Mouse (Mus musculus): ENCODE measurements around the gene Xrcc1. TPM values are rescaled to one million over a fixed set of nuclear protein-coding genes. Genes with fewer than 3 reads are reported as not detected.

The Xrcc1 gene
- polyA plus RNA-seq, 1 experiment from 2014 or later: 105 TPM

- Histone ChIP-seq H3K36me3 (replicated peaks) (peaks cover 23% of the 10 kb centered on the region), H3K4me1 (peaks cover 41% of the 10 kb centered on the region), H3K27me3 (peaks cover 23% of the 10 kb centered on the region), H3K4me2 (peak within 1 kb of the TSS; percentile 91), H3K4me3 (replicated peaks) (peak within 1 kb of the TSS; percentile 67), H3K9ac (peak within 1 kb of the TSS; percentile 88), H3K27ac (peak within 1 kb of the TSS; percentile 89), H3K9me3 (no peaks in the 10 kb centered on the region)
- ATAC-seq (ENCODE audit: low FRiP score): peak; percentile 95
- WGBS: 1% methylated on average over 44 of the region's 44 CpGs
Measured at GRCm38 (mm10) chr7:24530062-24530931, 15.8 kb upstream of the Xrcc1 start, which contains the start of gene Irgq. Gene Irgq (plus strand): TSS chr7:24530689.

GRCm38 (mm10) chr7:24531211-24531971, 14.7 kb upstream of the Xrcc1 start:
- Histone ChIP-seq H3K9ac (peak overlapping the region; percentile 88), H3K4me1 (peaks cover 41% of the 10 kb centered on the region), H3K4me3 (replicated peaks) (peak overlapping the region; percentile 67), H3K9me3 (no peaks in the 10 kb centered on the region), H3K27me3 (peaks cover 23% of the 10 kb centered on the region), H3K27ac (peak overlapping the region; percentile 89), H3K4me2 (peak overlapping the region; percentile 91), H3K36me3 (replicated peaks) (peaks cover 34% of the 10 kb centered on the region)
- ATAC-seq (ENCODE audit: low FRiP score): peak; percentile 67
- under 1% methylated on average over 43 of the region's 43 CpGs for WGBS

GRCm38 (mm10) chr7:24533031-24533571, 13.0 kb upstream of the Xrcc1 start:
- Histone ChIP-seq H3K27me3 (peaks cover 23% of the 10 kb centered on the region), H3K4me3 (replicated peaks) (no peak overlapping the region), H3K4me1 (peaks cover 42% of the 10 kb centered on the region), H3K9me3 (no peaks in the 10 kb centered on the region), H3K27ac (no peak overlapping the region), H3K4me2 (peak overlapping the region; percentile 36; the same call in 1 of the 2 replicates), H3K36me3 (replicated peaks) (peaks cover 35% of the 10 kb centered on the region), H3K9ac (peak overlapping the region; percentile 17; the same call in 1 of the 2 replicates)
- no peak for ATAC-seq (ENCODE audit: low FRiP score)
- WGBS: 55% methylated on average over 28 of the region's 28 CpGs

DNA sequence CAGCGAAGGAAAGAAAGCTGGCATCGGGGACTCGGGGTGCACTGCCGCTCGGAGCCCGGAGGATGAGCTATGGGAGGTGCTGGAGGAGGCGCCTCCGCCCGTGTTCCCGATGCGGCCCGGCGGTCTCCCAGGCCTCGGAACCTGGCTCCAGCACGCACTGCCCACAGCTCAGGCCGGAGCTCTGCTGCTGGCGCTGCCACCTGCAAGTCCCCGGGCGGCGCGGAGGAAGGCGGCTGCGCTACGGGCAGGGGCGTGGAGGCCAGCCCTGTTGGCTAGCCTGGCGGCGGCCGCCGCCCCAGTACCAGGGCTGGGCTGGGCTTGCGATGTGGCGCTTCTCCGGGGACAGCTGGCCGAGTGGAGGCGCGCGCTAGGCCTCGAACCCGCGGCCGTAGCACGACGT, 12.3 kb upstream of the Xrcc1 start:
- Histone ChIP-seq H3K4me2 (peak overlapping the region; percentile 36), H3K27me3 (peaks cover 23% of the 10 kb centered on the region), H3K9me3 (peaks cover under 1% of the 10 kb centered on the region; the same call in 1 of the 2 replicates), H3K4me1 (peaks cover 45% of the 10 kb centered on the region), H3K9ac (0 out of 2 replicates have a peak overlapping the region, but pooled peaks have one; percentile 12), H3K4me3 (replicated peaks) (peak overlapping the region; percentile 18; the same call in 1 of the 2 replicates), H3K36me3 (replicated peaks) (peaks cover 35% of the 10 kb centered on the region), H3K27ac (no peak overlapping the region)
- WGBS: 15% methylated on average over 40 of the region's 42 CpGs
- ATAC-seq (ENCODE audit: low FRiP score): no peak

DNA sequence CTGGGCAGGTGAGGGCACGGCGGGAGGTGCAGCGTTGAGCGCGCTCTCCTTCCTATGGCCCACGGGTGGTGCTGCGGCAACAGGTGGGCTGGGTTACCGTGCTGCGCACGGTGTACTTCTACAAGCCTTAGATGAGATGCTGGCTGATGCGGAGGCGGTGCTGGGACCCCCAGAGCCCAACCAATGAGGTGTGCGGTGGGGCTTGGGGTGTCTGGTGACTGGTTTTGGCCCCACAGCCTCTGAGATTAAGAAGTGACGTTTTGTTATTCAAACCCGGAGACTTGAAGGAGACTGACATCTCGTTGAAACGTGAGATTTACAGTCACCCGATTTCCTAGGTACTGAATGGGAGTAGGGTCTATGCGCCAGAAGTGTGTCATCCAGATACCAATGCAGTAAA, 11.8 kb upstream of the Xrcc1 start:
- H3K9me3 ChIP-seq: peaks cover 3% of the 10 kb centered on the region; the same call in 1 of the 2 replicates
- ATAC-seq (ENCODE audit: low FRiP score): no peak
- 0 out of 2 replicates have a peak overlapping the region, but pooled peaks have one; percentile 12 for H3K9ac ChIP-seq
- peaks cover 43% of the 10 kb centered on the region for H3K4me1 ChIP-seq
- H3K27me3 ChIP-seq: peaks cover 23% of the 10 kb centered on the region
- peaks cover 35% of the 10 kb centered on the region for H3K36me3 ChIP-seq (replicated peaks)
- WGBS: 23% methylated on average over 18 of the region's 19 CpGs
- H3K4me3 ChIP-seq (replicated peaks): peak overlapping the region; percentile 18; the same call in 1 of the 2 replicates
- peak overlapping the region; percentile 36 for H3K4me2 ChIP-seq
- H3K27ac ChIP-seq: no peak overlapping the region

GRCm38 (mm10) chr7:24537081-24537480, 9.0 kb upstream of the Xrcc1 start:
- ATAC-seq (ENCODE audit: low FRiP score): no peak
- Histone ChIP-seq H3K4me2 (no peak overlapping the region), H3K9me3 (peaks cover 3% of the 10 kb centered on the region; the same call in 1 of the 2 replicates), H3K27ac (no peak overlapping the region), H3K4me1 (peaks cover 24% of the 10 kb centered on the region), H3K4me3 (replicated peaks) (no peak overlapping the region), H3K9ac (no peak overlapping the region), H3K36me3 (replicated peaks) (peaks cover 35% of the 10 kb centered on the region), H3K27me3 (peaks cover 23% of the 10 kb centered on the region)
- 83% methylated on average over 4 of the region's 4 CpGs for WGBS

DNA sequence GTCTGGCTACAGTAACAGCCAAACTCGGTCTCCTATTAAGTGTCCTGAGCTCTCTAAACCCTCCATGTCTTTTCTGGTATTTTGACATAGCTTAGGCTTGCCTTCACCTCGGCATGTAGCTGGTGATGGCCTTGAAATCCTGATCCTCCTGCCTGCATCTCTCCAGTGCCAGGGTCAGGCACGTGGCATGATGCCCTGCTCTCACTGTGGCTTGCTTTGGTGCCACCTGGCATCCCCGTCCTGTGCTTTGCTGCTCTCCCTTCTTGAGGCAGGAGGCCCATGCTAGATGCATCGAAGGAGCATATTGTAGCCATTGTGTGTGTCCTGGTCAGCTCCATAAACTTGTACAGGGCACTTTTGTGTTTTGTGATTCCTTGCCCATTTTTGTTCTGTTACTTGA, 8.5 kb upstream of the Xrcc1 start:
- no peak overlapping the region for H3K9ac ChIP-seq
- WGBS: 85% methylated on average over 5 of the region's 5 CpGs
- ATAC-seq (ENCODE audit: low FRiP score): no peak

DNA sequence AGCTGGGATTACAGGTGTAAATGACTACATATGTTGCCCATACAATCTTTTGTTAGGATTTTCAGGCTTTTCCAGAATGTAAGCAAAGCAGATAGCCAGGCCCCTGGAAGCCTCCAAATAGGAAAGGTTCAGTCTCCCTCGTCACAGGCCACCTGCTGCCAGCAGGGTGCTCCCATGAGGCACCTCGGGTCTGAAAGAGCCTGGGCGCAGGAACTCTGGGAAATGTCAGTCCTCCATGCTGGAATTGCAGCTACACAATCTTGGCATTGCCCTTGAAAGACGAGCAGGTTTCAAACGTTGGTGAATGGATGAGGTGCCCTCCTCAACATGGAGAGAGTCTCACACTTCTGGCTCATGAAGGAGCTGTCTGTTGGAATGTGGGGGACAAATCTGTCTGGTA, 7.9 kb upstream of the Xrcc1 start:
- Histone ChIP-seq H3K4me1 (peaks cover 17% of the 10 kb centered on the region), H3K27ac (no peak overlapping the region), H3K9ac (no peak overlapping the region), H3K27me3 (peaks cover 15% of the 10 kb centered on the region), H3K4me3 (replicated peaks) (no peak overlapping the region), H3K9me3 (peaks cover 3% of the 10 kb centered on the region; the same call in 1 of the 2 replicates), H3K4me2 (no peak overlapping the region), H3K36me3 (replicated peaks) (peaks cover 34% of the 10 kb centered on the region)
- WGBS: 46% methylated on average over 5 of the region's 5 CpGs
- no peak for ATAC-seq (ENCODE audit: low FRiP score)

More for the DNA sequence above, 8.5 kb upstream of the Xrcc1 start:
- H3K27ac ChIP-seq: no peak overlapping the region
- no peak overlapping the region for H3K4me3 ChIP-seq (replicated peaks)
- H3K4me1 ChIP-seq: peaks cover 19% of the 10 kb centered on the region
- H3K27me3 ChIP-seq: peaks cover 19% of the 10 kb centered on the region
- H3K36me3 ChIP-seq (replicated peaks): peaks cover 35% of the 10 kb centered on the region
- H3K9me3 ChIP-seq: peaks cover 3% of the 10 kb centered on the region; the same call in 1 of the 2 replicates
- H3K4me2 ChIP-seq: no peak overlapping the region

DNA sequence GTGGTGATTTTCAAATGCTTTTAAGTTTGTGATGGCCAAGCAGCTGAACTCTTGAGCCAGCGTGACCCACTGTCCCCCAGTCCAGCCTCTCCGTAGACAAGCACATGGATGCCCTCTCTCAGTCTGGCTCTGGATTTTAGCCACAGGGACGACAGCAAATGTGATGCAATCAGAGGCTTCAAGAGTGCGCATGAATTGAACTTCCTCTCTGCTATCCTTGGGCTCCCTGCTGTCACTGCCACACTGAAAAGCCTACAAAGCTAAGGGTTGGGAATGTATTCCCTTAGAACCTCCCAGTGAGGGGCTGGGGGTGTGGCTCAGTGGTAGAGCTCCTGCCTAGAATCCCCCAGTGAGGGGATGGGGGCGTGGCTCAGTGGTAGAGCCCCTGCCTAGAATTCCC, 7.4 kb upstream of the Xrcc1 start:
- WGBS: 76% methylated on average over 5 of the region's 5 CpGs
- Histone ChIP-seq H3K9me3 (peaks cover 3% of the 10 kb centered on the region; the same call in 1 of the 2 replicates), H3K36me3 (replicated peaks) (peaks cover 28% of the 10 kb centered on the region), H3K4me2 (no peak overlapping the region), H3K4me1 (peaks cover 11% of the 10 kb centered on the region), H3K9ac (no peak overlapping the region), H3K4me3 (replicated peaks) (no peak overlapping the region), H3K27ac (no peak overlapping the region), H3K27me3 (peaks cover 10% of the 10 kb centered on the region)
- no peak for ATAC-seq (ENCODE audit: low FRiP score)

DNA sequence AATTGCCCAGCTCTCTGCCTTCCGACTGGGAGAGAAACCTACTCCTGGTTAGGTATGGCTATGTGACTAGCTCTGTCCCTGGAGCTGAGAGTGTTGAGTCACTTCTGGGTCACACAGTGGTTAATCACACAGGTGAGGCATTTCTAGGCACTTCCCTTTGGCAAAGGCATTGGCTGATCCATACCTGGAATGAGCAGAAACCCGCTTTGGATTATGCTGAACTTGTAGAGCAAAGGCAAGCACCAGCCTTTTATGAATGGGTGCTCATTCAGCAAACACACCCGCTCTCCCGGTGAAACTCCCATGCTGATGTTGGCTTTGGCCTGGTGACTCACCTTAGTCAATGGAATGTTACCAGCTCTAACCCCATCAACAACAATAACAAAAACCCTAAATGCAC, 6.4 kb upstream of the Xrcc1 start:
- H3K27me3 ChIP-seq: 0 out of 2 replicates have a peak, but pooled peaks cover under 1% of the 10 kb centered on the region
- no peak overlapping the region for H3K4me3 ChIP-seq (replicated peaks)
- no peak for ATAC-seq (ENCODE audit: low FRiP score)
- H3K9me3 ChIP-seq: peaks cover 3% of the 10 kb centered on the region; the same call in 1 of the 2 replicates
- no peak overlapping the region for H3K4me2 ChIP-seq
- no peak overlapping the region for H3K9ac ChIP-seq
- H3K36me3 ChIP-seq (replicated peaks): peaks cover 18% of the 10 kb centered on the region
- 91% methylated on average over 4 of the region's 4 CpGs for WGBS
- H3K27ac ChIP-seq: no peak overlapping the region
- H3K4me1 ChIP-seq: peaks cover 4% of the 10 kb centered on the region; the same call in 1 of the 2 replicates

GRCm38 (mm10) chr7:24544506-24544905, 1.6 kb upstream of the Xrcc1 start:
- Histone ChIP-seq H3K27me3 (no peaks in the 10 kb centered on the region), H3K9ac (no peak overlapping the region), H3K36me3 (replicated peaks) (peaks cover 13% of the 10 kb centered on the region), H3K4me1 (peaks cover 17% of the 10 kb centered on the region), H3K4me2 (no peak overlapping the region), H3K27ac (no peak overlapping the region), H3K4me3 (replicated peaks) (no peak overlapping the region), H3K9me3 (no peaks in the 10 kb centered on the region)
- WGBS: 92% methylated on average over 2 of the region's 2 CpGs
- no peak for ATAC-seq (ENCODE audit: low FRiP score)

All from forebrain, embryonic 12.5 days (tissue).